Mouse (Mus musculus) megakaryocyte-erythroid progenitor cell, adult 5-6 weeks (primary cell): Measurements from ENCODE around the gene Fblim1. TPM values are rescaled to one million over a fixed set of nuclear protein-coding genes. Genes with fewer than 3 reads are reported as not detected.
A peak's percentile ranks its signal among the peaks of the same experiment; 100 is the strongest.

Experiments used
- ATAC-seq: replicated peaks from 2 replicates; pipeline ENCODE4 v1.8.0; 2016; ENCODE audit warnings: mild to moderate bottlenecking, inconsistent platforms; ENCODE audit not compliant: severe bottlenecking, poor library complexity, low FRiP score, low TSS enrichment
- total RNA-seq, 2 experiments: library from RNA; stranded (forward) in 1 of 2; stranded (reverse) in 1 of 2; fragments of 200-1000, 215-1000 nt in 1 of 2; fragments of >200 nt in 1 of 2; fragmentation: Nextera tagmentation in 1 of 2; gene quantifications; 2 replicates each; pipeline ENCODE4 v1.2.3; 2014 to 2017

Fblim1 gene
- total RNA-seq, 2 experiments from 2014 or later = not detected

DNA sequence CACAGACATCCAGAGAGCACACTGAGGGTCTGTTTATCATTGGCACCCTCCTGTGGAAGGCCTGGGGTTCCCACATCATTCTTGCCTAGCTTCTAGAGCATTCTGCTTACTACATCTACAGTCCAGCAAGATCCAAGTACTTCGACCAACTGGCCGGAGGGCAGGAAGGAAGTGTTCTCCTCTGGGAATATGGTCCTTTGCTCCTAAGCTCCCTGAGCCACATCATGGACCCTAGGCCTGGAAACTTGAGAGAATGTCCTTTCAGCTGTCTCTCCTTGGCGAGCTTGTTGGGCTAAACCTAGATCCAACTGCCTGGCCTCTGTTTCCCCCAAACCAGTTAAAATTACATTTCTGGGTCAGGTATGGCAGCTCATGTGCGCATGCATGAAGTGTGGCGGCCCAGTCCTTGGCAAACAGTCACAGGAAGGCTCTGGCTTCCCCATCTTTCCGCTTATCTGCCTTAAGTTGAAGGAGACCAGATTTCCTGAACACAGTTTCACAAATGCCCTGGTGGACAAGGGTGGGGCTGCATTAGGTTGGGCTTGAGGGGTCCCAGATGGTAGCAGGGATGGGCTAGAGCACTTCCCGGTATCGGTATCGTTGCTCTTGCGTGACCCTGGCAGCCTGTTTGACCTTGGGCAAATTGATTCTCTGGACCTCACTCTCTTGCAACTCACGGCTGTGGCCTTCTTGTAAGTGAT is 3.2 kb downstream of the Fblim1 start:
- ATAC-seq = no peak

- 0 out of 2 replicates have a peak, but pooled peaks have one; percentile 20 for ATAC-seq
These were observed 4.6 kb downstream of the Fblim1 start for GRCm38 (mm10) chr4:141601148-141601862.

DNA sequence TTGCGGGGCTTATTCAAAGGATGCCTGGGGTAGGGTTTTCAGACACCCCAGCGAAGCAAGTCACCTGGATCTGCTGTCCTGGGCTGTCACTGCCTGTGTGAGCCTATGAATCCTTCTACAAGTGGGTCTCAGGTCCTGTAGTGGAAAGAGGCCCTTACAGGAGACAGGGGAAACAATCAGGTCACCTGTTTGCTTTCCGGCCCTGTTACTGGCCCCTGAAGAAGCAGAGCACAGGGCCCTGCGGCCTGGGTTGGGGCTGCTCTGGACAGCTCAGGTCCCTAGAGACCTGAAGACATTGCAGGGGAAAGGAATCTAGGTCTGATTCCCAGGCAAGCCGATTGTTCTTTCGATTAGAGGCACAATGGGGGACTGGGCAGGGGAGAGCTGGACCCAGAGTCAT is 5.5 kb downstream of the Fblim1 start:
- ATAC-seq = no peak

GRCm38 (mm10) chr4:141599251-141600141 is 6.4 kb downstream of the Fblim1 start:
- ATAC-seq = no peak

- ATAC-seq = no peak
These were observed 7.0 kb downstream of the Fblim1 start for GRCm38 (mm10) chr4:141598894-141599250.

DNA sequence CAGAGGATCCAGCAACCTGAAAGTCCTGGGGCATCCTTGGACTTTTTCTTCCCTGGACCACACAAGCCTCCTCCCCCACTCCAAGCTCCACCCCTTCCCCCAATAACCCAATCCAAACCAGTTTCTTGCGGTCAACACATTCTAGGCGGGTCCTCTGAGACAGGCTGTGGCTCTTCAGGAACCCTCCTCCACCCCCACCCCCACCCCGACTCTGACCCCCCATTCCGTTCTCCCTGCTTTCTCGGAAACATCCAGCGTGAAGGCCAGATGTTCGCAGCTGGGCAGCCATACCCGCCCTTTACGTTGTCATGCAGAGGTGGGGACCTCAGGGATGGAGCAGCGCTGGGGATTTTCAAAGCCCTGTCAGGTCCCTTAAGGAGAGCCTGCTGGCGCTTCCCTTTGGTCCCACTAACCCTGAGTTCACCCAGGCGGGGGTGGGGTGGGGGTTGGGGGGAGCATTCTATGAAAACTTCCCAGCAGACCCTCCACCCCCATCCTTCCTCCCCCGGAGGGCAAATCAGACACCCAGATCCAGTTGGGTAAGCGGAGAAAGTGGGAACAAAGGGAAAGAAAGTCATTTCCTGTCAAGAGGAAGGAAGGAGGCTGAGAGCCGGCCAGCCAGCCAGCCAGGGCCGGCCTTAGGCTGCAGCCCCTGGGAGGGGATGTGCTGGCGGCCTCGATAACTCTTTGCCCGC is 7.5 kb downstream of the Fblim1 start:
- ATAC-seq = no peak

DNA sequence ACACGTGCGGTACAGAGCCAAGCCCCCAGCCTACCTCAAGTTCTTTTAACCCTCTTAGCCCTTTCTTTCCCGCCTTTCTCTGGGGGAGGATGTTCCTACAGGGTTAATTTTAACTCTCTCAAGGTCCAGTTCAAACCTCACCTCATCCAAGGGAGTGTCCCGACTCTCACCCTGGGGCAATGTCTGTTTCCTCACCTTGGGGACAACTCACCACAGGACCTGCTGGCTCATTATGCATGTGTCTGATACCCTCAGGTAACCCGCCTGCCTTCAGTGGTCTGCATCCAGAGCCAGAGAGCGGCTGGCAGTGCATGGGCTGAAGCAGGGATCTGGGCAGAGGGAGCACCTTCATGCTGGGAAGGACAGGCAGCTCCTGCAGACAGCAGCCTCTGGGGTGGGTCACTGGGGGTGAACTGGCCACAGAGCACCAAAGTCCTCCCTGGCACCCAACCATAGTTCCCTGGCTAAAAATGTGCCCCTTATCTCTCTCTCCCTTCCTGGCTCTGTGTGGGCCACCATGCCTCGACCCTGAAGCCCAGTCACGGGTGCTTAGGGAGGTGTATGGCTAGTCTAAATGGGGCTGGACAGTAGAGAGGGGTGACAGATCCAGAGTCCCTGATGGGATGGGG is 9.1 kb downstream of the Fblim1 start:
- ATAC-seq = no peak

DNA sequence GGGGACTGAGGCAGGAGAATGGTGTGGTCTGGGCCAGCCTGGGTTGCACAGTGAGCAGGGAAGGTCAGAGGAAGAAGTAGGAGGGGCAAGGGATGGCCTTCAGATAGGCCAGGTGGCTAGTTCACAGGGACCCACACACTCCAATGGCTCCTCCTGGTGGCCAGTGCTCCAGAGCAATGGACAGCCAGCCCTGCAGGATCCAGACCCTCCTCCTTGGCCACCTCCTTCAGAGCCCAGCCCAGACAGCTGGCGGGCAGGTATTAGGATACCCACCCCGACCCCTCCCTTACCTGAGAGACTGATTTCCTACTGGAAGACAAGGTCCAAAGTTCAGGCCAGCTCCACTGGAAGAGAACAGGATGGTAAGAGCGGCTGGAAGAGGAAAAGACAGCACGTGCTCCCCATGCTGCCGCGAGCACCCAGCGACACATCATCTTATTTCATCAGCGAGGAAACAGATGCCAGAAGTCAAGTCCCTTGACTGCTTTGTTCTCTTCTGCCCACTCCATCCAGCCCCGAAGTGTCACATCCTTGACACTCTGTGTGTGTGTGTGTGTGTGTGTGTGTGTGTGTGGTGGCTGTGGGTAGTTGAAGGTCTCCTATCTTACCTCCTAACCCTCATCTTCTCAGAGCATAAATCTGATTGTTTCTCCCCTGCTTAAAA is 10.2 kb downstream of the Fblim1 start:
- ATAC-seq = no peak

- ATAC-seq = no peak
These were observed 10.8 kb downstream of the Fblim1 start for GRCm38 (mm10) chr4:141595138-141595537.

- peak; percentile 51; the same call in 1 of the 2 replicates for ATAC-seq
These were observed 14.3 kb downstream of the Fblim1 start for GRCm38 (mm10) chr4:141591547-141591946.

GRCm38 (mm10) chr4:141583919-141584318 is 22.0 kb downstream of the Fblim1 start:
- ATAC-seq = no peak

- no peak for ATAC-seq
These were observed 24.8 kb downstream of the Fblim1 start for GRCm38 (mm10) chr4:141581051-141581450.

- ATAC-seq = peak; percentile 82
These were observed 27.1 kb downstream of the Fblim1 start for GRCm38 (mm10) chr4:141578833-141579232.

DNA sequence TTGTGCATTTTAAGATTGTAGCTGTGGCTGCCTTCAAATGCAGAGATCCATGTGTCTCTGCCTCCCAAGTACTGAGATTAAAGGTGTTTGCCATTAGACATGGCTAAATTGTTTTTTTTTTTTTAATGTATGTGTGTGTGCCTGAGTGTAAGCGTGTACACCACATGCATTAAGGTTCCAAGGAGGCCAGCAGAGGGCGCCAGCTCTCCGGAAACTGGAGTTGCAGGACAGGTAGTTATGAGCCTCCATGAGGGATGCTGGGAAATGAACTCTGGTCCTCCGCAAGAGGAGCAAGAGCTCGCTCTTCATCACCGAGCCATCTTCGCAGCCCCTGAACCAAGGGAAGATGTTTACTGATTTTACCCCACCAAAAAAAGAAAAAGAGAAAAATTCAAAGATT is 29.0 kb downstream of the Fblim1 start:
- ATAC-seq = no peak

GRCm38 (mm10) chr4:141576404-141576803 is 29.5 kb downstream of the Fblim1 start:
- ATAC-seq = no peak

- peak; percentile 48; the same call in 1 of the 2 replicates for ATAC-seq
These were observed 30.9 kb downstream of the Fblim1 start for GRCm38 (mm10) chr4:141574789-141575702.

GRCm38 (mm10) chr4:141573359-141573966 is 32.4 kb downstream of the Fblim1 start:
- no peak for ATAC-seq
